Mouse (Mus musculus) testis, adult 2 months (tissue): ENCODE results near the gene Slc16a6. TPM values are rescaled to one million over a fixed set of nuclear protein-coding genes. Genes with fewer than 3 reads are reported as not detected.

ENCODE experiments used
- H3K27ac ChIP-seq: fragments of 200-500 bp; 2 replicates; pipeline ENCODE4 v1.5.1; 2012; ENCODE audit warnings: low read depth, low read length; ENCODE audit not compliant: control insufficient read depth, insufficient read depth
- H3K27me3 ChIP-seq: fragments of 200-500 bp; 2 replicates; pipeline ENCODE4 v1.6.1; 2012; ENCODE audit warnings: mild to moderate bottlenecking, low read length, moderate library complexity; ENCODE audit not compliant: control insufficient read depth, insufficient read depth
- H3K36me3 ChIP-seq: fragments of 200-500 bp; 2 replicates; pipeline ENCODE4 v1.6.1; 2012; ENCODE audit warnings: mild to moderate bottlenecking, low read length; ENCODE audit not compliant: control insufficient read depth, insufficient read depth
- H3K4me1 ChIP-seq: fragments of 200-500 bp; 2 replicates; pipeline ENCODE4 v1.6.1; 2012; ENCODE audit warnings: low read length; ENCODE audit not compliant: control insufficient read depth, insufficient read depth
- H3K4me3 ChIP-seq: fragments of 200-500 bp; 2 replicates; pipeline ENCODE4 v1.5.1; 2012; ENCODE audit warnings: low read depth, mild to moderate bottlenecking, low read length, moderate library complexity, mixed read lengths; ENCODE audit not compliant: control insufficient read depth
- CTCF ChIP-seq: fragments of 200-500 bp; IDR thresholded peaks from 2 replicates; pipeline ENCODE4 v1.5.1; 2012; ENCODE audit warnings: low read depth, mild to moderate bottlenecking, inconsistent platforms, low read length, moderate library complexity; ENCODE audit not compliant: control insufficient read depth, insufficient read depth, insufficient replicate concordance
- POLR2A ChIP-seq: fragments of 200-500 bp; IDR thresholded peaks from 2 replicates; pipeline ENCODE4 v1.6.1; 2012; ENCODE audit warnings: low read depth, mild to moderate bottlenecking, inconsistent platforms, low read length, moderate library complexity; ENCODE audit not compliant: control insufficient read depth
- polyA plus RNA-seq: library from polyadenylated mRNA; depleted of rRNA; stranded (reverse); fragments of >200 nt; gene quantifications from 2 replicates; pipeline ENCODE4 v1.2.3, GENCODE M21; 2012

Slc16a6 gene
- polyA plus RNA-seq, 1 experiment: 1.9 TPM

DNA sequence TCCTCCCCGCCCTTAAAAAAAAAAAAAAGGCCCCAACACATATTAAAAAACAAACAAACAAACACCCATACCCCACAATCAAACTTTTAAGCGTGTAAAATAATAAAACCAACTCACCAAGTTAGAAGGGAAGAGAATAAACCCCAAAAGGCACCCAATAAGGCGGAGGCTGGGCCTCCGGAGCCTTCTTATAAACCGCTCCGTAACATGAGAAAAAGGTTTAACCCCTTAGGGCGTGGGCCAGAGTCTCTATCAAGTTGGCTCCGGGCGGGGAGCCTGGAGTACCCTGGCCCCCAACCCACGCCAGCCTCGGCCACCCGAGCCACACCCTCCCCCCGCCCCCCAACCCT lies 602 bp downstream of the Slc16a6 start:
- H3K27me3 ChIP-seq: no peaks in the 10 kb centered on the region
- H3K4me1 ChIP-seq: peaks cover 10% of the 10 kb centered on the region
- no peak for TF ChIP-seq POLR2A
- no peak for TF ChIP-seq CTCF
- H3K27ac ChIP-seq: no peak overlapping the region; the same call in 1 of the 2 replicates
- H3K36me3 ChIP-seq: no peaks in the 10 kb centered on the region
- peak overlapping the region; percentile 48 for H3K4me3 ChIP-seq

GRCm38 (mm10) chr11:109472171-109472691 lies 1.2 kb downstream of the Slc16a6 start:
- peaks cover 10% of the 10 kb centered on the region for H3K4me1 ChIP-seq

GRCm38 (mm10) chr11:109470921-109471861 lies 2.2 kb downstream of the Slc16a6 start:
- TF ChIP-seq POLR2A: no peak
- Histone ChIP-seq H3K4me3 (no peak overlapping the region), H3K27ac (no peak overlapping the region), H3K36me3 (no peaks in the 10 kb centered on the region), H3K27me3 (no peaks in the 10 kb centered on the region), H3K4me1 (peaks cover 10% of the 10 kb centered on the region)

More at GRCm38 (mm10) chr11:109472171-109472691, 1.2 kb downstream of the Slc16a6 start:
- H3K4me3 ChIP-seq: peak overlapping the region; percentile 72
- no peak for TF ChIP-seq POLR2A
- no peak for TF ChIP-seq CTCF
- no peak overlapping the region; the same call in 1 of the 2 replicates for H3K27ac ChIP-seq
- H3K27me3 ChIP-seq: no peaks in the 10 kb centered on the region
- no peaks in the 10 kb centered on the region for H3K36me3 ChIP-seq

- H3K27ac ChIP-seq: no peak overlapping the region
- TF ChIP-seq CTCF: no peak
- TF ChIP-seq POLR2A: no peak
- peaks cover 10% of the 10 kb centered on the region for H3K4me1 ChIP-seq
- no peaks in the 10 kb centered on the region for H3K27me3 ChIP-seq
- no peak overlapping the region for H3K4me3 ChIP-seq
- H3K36me3 ChIP-seq: no peaks in the 10 kb centered on the region
Measured at GRCm38 (mm10) chr11:109470170-109470569, 3.2 kb downstream of the Slc16a6 start.

DNA sequence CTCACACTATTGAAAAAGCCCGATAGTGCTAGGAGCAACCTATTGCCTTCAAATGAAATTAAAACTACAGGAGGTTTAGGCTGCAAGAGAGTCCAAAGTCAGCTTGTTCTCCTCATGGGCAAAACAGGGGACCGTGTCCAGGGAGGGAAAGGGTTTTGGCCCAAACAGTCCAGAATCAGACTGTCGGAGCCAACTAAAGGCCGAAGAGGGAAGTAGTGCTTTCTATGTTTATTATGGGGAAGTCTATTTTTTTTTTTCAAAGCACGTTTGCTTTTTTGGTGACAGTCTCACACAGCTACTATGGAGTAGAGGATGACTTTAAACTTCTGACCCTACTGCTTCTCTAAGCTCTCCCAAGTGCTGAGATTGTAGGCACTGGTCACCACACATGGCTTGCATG lies 5.3 kb downstream of the Slc16a6 start:
- no peaks in the 10 kb centered on the region for H3K36me3 ChIP-seq
- no peak overlapping the region for H3K4me3 ChIP-seq
- H3K27me3 ChIP-seq: no peaks in the 10 kb centered on the region
- H3K27ac ChIP-seq: no peak overlapping the region
- peaks cover 6% of the 10 kb centered on the region for H3K4me1 ChIP-seq
- TF ChIP-seq CTCF (no peak), POLR2A (no peak)

DNA sequence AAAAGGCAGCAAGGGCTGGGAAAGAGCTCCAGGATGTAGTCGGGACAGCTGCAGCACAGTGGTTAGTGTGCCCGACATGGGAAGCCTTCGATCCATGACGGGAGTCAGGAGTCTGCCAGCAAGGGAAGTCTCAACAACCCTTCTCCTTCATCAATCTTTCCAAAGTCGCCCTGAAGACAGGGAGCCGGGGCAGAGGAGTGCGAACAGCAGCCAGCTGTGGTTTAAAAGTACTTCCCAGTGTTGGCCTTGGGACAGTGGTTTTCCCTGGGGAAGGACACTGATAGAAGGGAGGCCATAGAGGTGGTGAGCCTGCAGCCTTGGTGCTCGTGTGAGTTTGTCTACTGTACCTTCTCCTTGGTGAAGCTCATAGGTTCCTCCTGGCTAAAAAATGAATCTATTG lies 6.4 kb downstream of the Slc16a6 start:
- Histone ChIP-seq H3K36me3 (no peaks in the 10 kb centered on the region), H3K4me3 (no peak overlapping the region), H3K27ac (no peak overlapping the region), H3K4me1 (no peaks in the 10 kb centered on the region; the same call in 1 of the 2 replicates), H3K27me3 (no peaks in the 10 kb centered on the region)
- no peak for TF ChIP-seq POLR2A
- TF ChIP-seq CTCF: no peak

DNA sequence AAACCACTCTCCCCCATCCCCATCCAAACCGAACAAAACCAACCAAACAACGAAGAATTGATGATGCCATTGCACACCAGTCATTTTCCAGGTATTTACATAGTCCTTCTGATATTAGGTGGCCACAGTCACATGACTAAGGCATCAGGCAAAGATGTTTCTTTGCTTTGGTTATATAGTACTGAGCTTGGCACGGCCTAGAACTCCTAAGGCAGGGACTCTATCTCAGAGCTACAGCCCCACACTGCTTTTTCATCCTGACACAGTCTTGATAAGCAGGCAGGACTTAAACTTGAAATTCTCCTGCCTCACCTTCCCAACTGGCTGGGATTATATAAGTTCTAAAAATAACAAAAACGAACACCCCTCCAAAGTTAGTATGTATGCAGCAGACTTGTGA lies 8.3 kb downstream of the Slc16a6 start:
- H3K27ac ChIP-seq: no peak overlapping the region
- H3K27me3 ChIP-seq: no peaks in the 10 kb centered on the region
- no peak overlapping the region for H3K4me3 ChIP-seq
- H3K36me3 ChIP-seq: no peaks in the 10 kb centered on the region
- no peak for TF ChIP-seq CTCF
- TF ChIP-seq POLR2A: no peak
- H3K4me1 ChIP-seq: no peaks in the 10 kb centered on the region

DNA sequence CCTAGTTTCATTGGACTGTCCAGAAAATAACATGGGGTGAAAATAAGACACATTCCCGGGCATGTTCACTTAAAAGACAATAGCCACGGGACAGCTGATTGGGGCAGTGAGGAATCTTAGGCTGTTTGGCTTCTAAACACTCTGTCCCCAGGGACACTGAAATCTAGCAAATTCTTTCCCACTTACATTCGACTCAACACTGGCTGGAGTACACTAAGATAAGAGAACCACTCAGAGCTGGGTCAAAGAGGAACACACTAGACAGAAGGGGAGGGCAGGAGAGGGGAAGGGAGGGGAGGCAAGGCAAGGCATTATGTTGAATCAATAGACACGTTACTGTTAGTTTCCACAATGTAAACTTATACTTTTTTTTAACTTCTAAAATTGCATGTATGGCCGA lies 12.8 kb downstream of the Slc16a6 start:
- no peak for TF ChIP-seq POLR2A
- TF ChIP-seq CTCF: no peak
- Histone ChIP-seq H3K4me3 (no peak overlapping the region), H3K27ac (no peak overlapping the region), H3K27me3 (no peaks in the 10 kb centered on the region), H3K4me1 (no peaks in the 10 kb centered on the region), H3K36me3 (no peaks in the 10 kb centered on the region)
